Mouse (Mus musculus) bone marrow, adult 2 months (tissue): ENCODE results near the gene Apold1.

ENCODE experiments used
- CTCF ChIP-seq: fragments of 200-500 bp; IDR thresholded peaks from 2 replicates; pipeline ENCODE4 v1.5.1; 2011; ENCODE audit warnings: low read length, control low read depth; ENCODE audit not compliant: control insufficient read depth, insufficient read depth
- POLR2A ChIP-seq: fragments of 200-500 bp; IDR thresholded peaks from 2 replicates; pipeline ENCODE4 v1.6.1; 2011; ENCODE audit warnings: low read depth, mild to moderate bottlenecking, control low read depth, low read length, borderline replicate concordance; ENCODE audit not compliant: control insufficient read depth

GRCm38 (mm10) chr6:134972096-134972495 lies 9.4 kb upstream of the Apold1 start:
- TF ChIP-seq POLR2A, result no peak
- no peak for TF ChIP-seq CTCF
